Mouse (Mus musculus) right cerebral cortex, adult 2 months (tissue): ENCODE measurements around the gene Btbd17.

Experiments used
- DNase-seq, 2 experiments: peaks; one replicate each; pipeline ENCODE4 v3.0.0; 2021 to 2022; ENCODE audit warnings: low spot score in 2 of 2

The Btbd17 gene

GRCm38 (mm10) chr11:114795848-114796322, at the start of gene Btbd17:
TSS of gene Btbd17 (minus strand) at chr11:114795945.
- peak; percentile 41 to 52 for DNase-seq

- no peak for DNase-seq
These were observed 48.9 kb upstream of the Btbd17 start for GRCm38 (mm10) chr11:114844464-114845220.

GRCm38 (mm10) chr11:114843818-114844463, 48.2 kb upstream of the Btbd17 start:
- DNase-seq: no peak

- DNase-seq: no peak
These were observed 37.4 kb upstream of the Btbd17 start for GRCm38 (mm10) chr11:114833166-114833565.

GRCm38 (mm10) chr11:114830433-114830773, 34.7 kb upstream of the Btbd17 start:
- DNase-seq: no peak

GRCm38 (mm10) chr11:114829499-114830432, 34.0 kb upstream of the Btbd17 start:
- no peak for DNase-seq

- no peak for DNase-seq
These were observed 30.9 kb upstream of the Btbd17 start for GRCm38 (mm10) chr11:114826686-114827085.

- no peak for DNase-seq
These were observed 27.5 kb upstream of the Btbd17 start for GRCm38 (mm10) chr11:114823199-114823725.

GRCm38 (mm10) chr11:114822727-114823126, 27.0 kb upstream of the Btbd17 start:
- DNase-seq: peak; percentile 87 to 89

- DNase-seq: no peak
These were observed 25.6 kb upstream of the Btbd17 start for GRCm38 (mm10) chr11:114821325-114821724.

- no peak for DNase-seq
These were observed 24.7 kb upstream of the Btbd17 start for GRCm38 (mm10) chr11:114820444-114820843.

- no peak for DNase-seq
These were observed 23.4 kb upstream of the Btbd17 start for GRCm38 (mm10) chr11:114819110-114819509.

- no peak for DNase-seq
These were observed 22.4 kb upstream of the Btbd17 start for GRCm38 (mm10) chr11:114818185-114818584.

GRCm38 (mm10) chr11:114816934-114817333, 21.2 kb upstream of the Btbd17 start:
- no peak for DNase-seq

- no peak for DNase-seq
These were observed 19.3 kb upstream of the Btbd17 start for GRCm38 (mm10) chr11:114814873-114815592.

GRCm38 (mm10) chr11:114812731-114813240, 17.0 kb upstream of the Btbd17 start:
- DNase-seq: peak; percentile 92 to 95

GRCm38 (mm10) chr11:114810344-114810743, 14.6 kb upstream of the Btbd17 start:
- no peak for DNase-seq

- no peak for DNase-seq
These were observed 13.6 kb upstream of the Btbd17 start for GRCm38 (mm10) chr11:114809371-114809770.

- no peak for DNase-seq
These were observed 12.1 kb upstream of the Btbd17 start for GRCm38 (mm10) chr11:114807686-114808427.

- no peak for DNase-seq
These were observed 11.3 kb upstream of the Btbd17 start for GRCm38 (mm10) chr11:114807025-114807424.
